Mouse (Mus musculus): ENCODE measurements at regions not wholly inside any gene's neighbourhood (a gene's known extent, or its start where the extent isn't known, plus 50 kb on each side); places are given as distances from the start of the nearest gene placed in this dataset.

DNA sequence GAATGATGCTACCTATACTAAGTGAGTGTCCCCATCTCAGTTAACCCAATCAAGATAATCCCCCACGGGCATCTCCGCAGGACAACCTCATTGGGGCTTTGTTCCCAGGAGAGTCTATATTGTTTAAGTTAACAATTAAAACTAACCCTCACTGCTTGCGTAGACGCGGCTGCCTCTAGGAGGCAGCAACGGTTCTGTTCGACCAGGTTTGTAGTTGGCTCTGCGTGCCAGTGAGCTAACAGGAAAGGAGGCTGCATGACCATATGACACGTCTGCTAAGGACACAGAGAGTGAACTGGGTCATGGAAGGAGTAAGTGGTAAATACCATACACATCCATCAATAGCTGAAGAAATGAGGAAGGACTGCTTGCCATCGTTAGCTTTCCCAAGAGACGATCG, 92.0 kb downstream of the Mis18a start:
- Histone ChIP-seq H3K9me3 (ENCODE audit: control insufficient read depth, insufficient read depth, low read depth, low read length) (no peaks in the 10 kb centered on the region), H3K27ac (ENCODE audit: insufficient read depth, low read depth, low read length, poor library complexity, severe bottlenecking) (no peak overlapping the region), H3K4me3 (ENCODE audit: insufficient read depth in 1 of 2, low read depth in 1 of 2, low read length in 2 of 2, poor library complexity in 1 of 2, severe bottlenecking in 1 of 2) (no peak overlapping the region), H3K4me1 (ENCODE audit: control insufficient read depth in 2 of 2, insufficient read depth in 2 of 2, low read length in 2 of 2, poor library complexity in 1 of 2) (no peaks in the 10 kb centered on the region), H3K36me3 (ENCODE audit: control insufficient read depth, insufficient read depth, low read length, poor library complexity, severe bottlenecking) (no peaks in the 10 kb centered on the region), H3K9ac (ENCODE audit: insufficient read depth, low read depth, low read length, poor library complexity, severe bottlenecking) (no peak overlapping the region)
- in situ Hi-C loops (cut with MboI; ENCODE audit: low sequenced_read_pairs in 2 of 2, unreplicated experiment in 2 of 2) = no loop called here
- DNase-seq (ENCODE audit: low read depth, low spot score) = no peak
- TF ChIP-seq CHD2 (IDR thresholded peaks at IDR 0.05; ENCODE audit: low read depth, low read length) (no peak), ZNF384 (IDR thresholded peaks at IDR 0.05; ENCODE audit: low read depth, low read length) (no peak), ZC3H11A (IDR thresholded peaks at IDR 0.05; ENCODE audit: borderline replicate concordance, low read depth, low read length) (no peak), HCFC1 (IDR thresholded peaks at IDR 0.05; ENCODE audit: borderline replicate concordance, insufficient read depth, low read length) (no peak), MAFK (IDR thresholded peaks at IDR 0.05; ENCODE audit: insufficient read depth, low read depth, low read length) (no peak)

DNA sequence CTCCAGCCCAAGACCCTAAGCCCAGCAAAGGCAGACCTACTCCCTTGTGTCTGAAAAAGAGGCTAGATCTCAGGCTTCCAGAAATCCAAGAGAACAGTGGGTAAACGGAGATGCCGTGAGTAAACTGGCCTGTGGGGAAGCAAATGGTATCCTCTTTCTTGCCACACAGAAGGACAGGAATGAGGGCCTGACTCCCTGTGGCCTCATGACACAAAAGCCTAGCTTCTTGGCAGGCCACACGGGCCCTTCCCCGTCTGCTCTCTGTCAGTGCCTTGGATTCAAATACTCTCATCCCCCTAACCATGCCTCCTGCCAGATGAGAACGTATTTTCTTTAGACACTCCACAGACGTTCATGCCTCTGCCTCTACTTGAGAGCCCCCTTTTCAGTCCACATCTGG, 97.2 kb downstream of the Mis18a start:
- H3K4me3 ChIP-seq (ENCODE audit: insufficient read depth in 1 of 2, low read depth in 1 of 2, low read length in 2 of 2, poor library complexity in 1 of 2, severe bottlenecking in 1 of 2) = no peak overlapping the region
- no peak for TF ChIP-seq ZC3H11A (IDR thresholded peaks at IDR 0.05; ENCODE audit: borderline replicate concordance, low read depth, low read length)
- H3K4me1 ChIP-seq (ENCODE audit: control insufficient read depth in 2 of 2, insufficient read depth in 2 of 2, low read length in 2 of 2, poor library complexity in 1 of 2) = peaks cover 0 to 4% of the 10 kb centered on the region in 2 experiments; a peak in 1 of 4 replicates
- in situ Hi-C loops (cut with MboI; ENCODE audit: low sequenced_read_pairs in 2 of 2, unreplicated experiment in 2 of 2) = no loop called here
- H3K36me3 ChIP-seq (ENCODE audit: control insufficient read depth, insufficient read depth, low read length, poor library complexity, severe bottlenecking) = no peaks in the 10 kb centered on the region
- H3K27ac ChIP-seq (ENCODE audit: insufficient read depth, low read depth, low read length, poor library complexity, severe bottlenecking) = no peak overlapping the region
- H3K9ac ChIP-seq (ENCODE audit: insufficient read depth, low read depth, low read length, poor library complexity, severe bottlenecking) = no peak overlapping the region
- no peak for DNase-seq (ENCODE audit: low read depth, low spot score)
- H3K9me3 ChIP-seq (ENCODE audit: control insufficient read depth, insufficient read depth, low read depth, low read length) = no peaks in the 10 kb centered on the region

DNA sequence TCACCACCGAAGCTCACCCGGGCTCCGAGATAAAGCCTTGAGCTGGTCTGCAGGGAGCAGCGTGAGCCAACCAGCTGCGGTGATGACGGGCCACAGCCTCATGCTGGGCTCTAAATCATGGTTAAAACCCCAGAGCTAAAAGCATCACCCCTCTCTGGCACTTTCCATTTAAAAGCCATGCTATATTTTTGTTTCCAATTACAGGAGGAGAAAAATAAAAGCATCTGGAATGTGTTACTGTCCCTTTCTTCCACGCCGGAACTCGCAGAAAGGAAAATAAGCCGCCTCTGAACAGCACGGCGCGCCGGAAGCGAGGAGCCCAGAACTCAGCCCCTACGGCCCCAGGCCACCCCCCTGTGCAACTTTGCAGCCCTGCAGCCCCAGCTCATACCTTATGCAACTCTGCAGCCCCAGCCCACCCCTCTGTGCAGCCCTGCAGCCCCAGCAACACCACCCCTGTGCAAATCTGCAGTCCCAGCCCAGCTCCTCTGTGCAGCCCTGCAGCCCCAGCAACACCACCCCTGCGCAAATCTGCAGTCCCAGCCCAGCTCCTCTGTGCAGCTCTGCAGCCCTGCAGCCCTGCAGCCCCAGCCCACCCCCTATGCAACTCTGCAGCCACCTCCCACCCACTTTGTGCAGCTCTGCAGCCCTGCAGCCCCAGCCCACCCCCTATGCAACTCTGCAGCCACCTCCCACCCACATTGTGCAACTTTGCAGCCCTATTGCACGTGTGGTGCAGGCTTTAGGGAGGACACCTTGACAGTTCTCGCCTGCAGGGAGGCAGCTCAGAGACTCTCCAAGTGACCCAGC, 97.9 kb downstream of the Mis18a start:
- no peak overlapping the region for H3K4me3 ChIP-seq (ENCODE audit: insufficient read depth in 1 of 2, low read depth in 1 of 2, low read length in 2 of 2, poor library complexity in 1 of 2, severe bottlenecking in 1 of 2)
- H3K36me3 ChIP-seq (ENCODE audit: control insufficient read depth, insufficient read depth, low read length, poor library complexity, severe bottlenecking) = no peaks in the 10 kb centered on the region
- peaks cover 0 to 5% of the 10 kb centered on the region in 2 experiments; a peak in 1 of 4 replicates for H3K4me1 ChIP-seq (ENCODE audit: control insufficient read depth in 2 of 2, insufficient read depth in 2 of 2, low read length in 2 of 2, poor library complexity in 1 of 2)
- no peak for TF ChIP-seq ZNF384 (IDR thresholded peaks at IDR 0.05; ENCODE audit: low read depth, low read length)
- no peak for TF ChIP-seq CHD2 (IDR thresholded peaks at IDR 0.05; ENCODE audit: low read depth, low read length)
- no peak for TF ChIP-seq HCFC1 (IDR thresholded peaks at IDR 0.05; ENCODE audit: borderline replicate concordance, insufficient read depth, low read length)
- TF ChIP-seq MAFK (IDR thresholded peaks at IDR 0.05; ENCODE audit: insufficient read depth, low read depth, low read length) = no peak
- no peak for TF ChIP-seq ZC3H11A (IDR thresholded peaks at IDR 0.05; ENCODE audit: borderline replicate concordance, low read depth, low read length)
- no peaks in the 10 kb centered on the region for H3K9me3 ChIP-seq (ENCODE audit: control insufficient read depth, insufficient read depth, low read depth, low read length)
- H3K9ac ChIP-seq (ENCODE audit: insufficient read depth, low read depth, low read length, poor library complexity, severe bottlenecking) = no peak overlapping the region
- in situ Hi-C loops (cut with MboI; ENCODE audit: low sequenced_read_pairs in 2 of 2, unreplicated experiment in 2 of 2) = no loop called here
- no peak overlapping the region for H3K27ac ChIP-seq (ENCODE audit: insufficient read depth, low read depth, low read length, poor library complexity, severe bottlenecking)
- DNase-seq (ENCODE audit: low read depth, low spot score) = no peak

DNA sequence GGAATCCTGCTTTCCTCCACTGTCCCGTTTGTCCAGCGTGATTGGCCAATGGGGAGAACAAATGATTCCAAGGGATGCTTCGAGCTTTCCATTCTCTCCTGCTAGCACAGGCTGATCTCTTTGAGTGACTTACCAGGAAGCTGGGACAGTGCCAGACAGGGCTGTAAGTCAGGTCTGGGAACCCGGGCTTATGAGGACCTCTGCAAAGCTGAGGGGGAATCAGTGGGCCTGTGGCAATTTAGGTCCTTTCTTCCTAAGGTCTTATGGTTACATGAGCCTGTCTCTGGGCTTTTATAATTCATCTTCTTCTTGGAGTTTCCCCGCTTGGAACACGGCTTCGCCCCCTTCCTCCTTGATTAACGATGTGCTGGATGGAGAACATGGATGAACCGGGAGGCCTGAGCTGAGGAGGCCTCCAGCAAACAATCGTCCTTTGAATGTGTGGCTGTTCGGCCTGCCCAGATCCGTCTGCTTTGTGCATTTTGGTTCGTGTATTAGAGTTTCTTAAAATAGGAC, 98.5 kb downstream of the Mis18a start:
- H3K9me3 ChIP-seq (ENCODE audit: control insufficient read depth, insufficient read depth, low read depth, low read length) = no peaks in the 10 kb centered on the region
- DNase-seq (ENCODE audit: low read depth, low spot score) = no peak
- H3K4me1 ChIP-seq (ENCODE audit: control insufficient read depth in 2 of 2, insufficient read depth in 2 of 2, low read length in 2 of 2, poor library complexity in 1 of 2) = peaks cover 0 to 5% of the 10 kb centered on the region in 2 experiments; a peak in 1 of 4 replicates
- no peak overlapping the region for H3K9ac ChIP-seq (ENCODE audit: insufficient read depth, low read depth, low read length, poor library complexity, severe bottlenecking)
- in situ Hi-C loops (cut with MboI; ENCODE audit: low sequenced_read_pairs in 2 of 2, unreplicated experiment in 2 of 2) = no loop called here
- no peak overlapping the region for H3K4me3 ChIP-seq (ENCODE audit: insufficient read depth in 1 of 2, low read depth in 1 of 2, low read length in 2 of 2, poor library complexity in 1 of 2, severe bottlenecking in 1 of 2)
- no peak overlapping the region for H3K27ac ChIP-seq (ENCODE audit: insufficient read depth, low read depth, low read length, poor library complexity, severe bottlenecking)
- no peaks in the 10 kb centered on the region for H3K36me3 ChIP-seq (ENCODE audit: control insufficient read depth, insufficient read depth, low read length, poor library complexity, severe bottlenecking)
- TF ChIP-seq ZC3H11A (IDR thresholded peaks at IDR 0.05; ENCODE audit: borderline replicate concordance, low read depth, low read length) = no peak
- TF ChIP-seq ZNF384 (IDR thresholded peaks at IDR 0.05; ENCODE audit: low read depth, low read length) = no peak
- TF ChIP-seq HCFC1 (IDR thresholded peaks at IDR 0.05; ENCODE audit: borderline replicate concordance, insufficient read depth, low read length) = no peak
- no peak for TF ChIP-seq MAFK (IDR thresholded peaks at IDR 0.05; ENCODE audit: insufficient read depth, low read depth, low read length)
- no peak for TF ChIP-seq CHD2 (IDR thresholded peaks at IDR 0.05; ENCODE audit: low read depth, low read length)

Measured in ES-E14 (cell line).